Mouse (Mus musculus) midbrain, postnatal 0 days (tissue): ENCODE results near the gene Plekho2. TPM values are rescaled to one million over a fixed set of nuclear protein-coding genes. Genes with fewer than 3 reads are reported as not detected.

ENCODE experiments used
- ATAC-seq: fragments of 200-750 bp; cut with Nextera tagmentation; 2 replicates; pipeline ENCODE4 v1.8.0; 2017; ENCODE audit warnings: moderate number of reproducible peaks, mild to moderate bottlenecking, moderate TSS enrichment, moderate library complexity; ENCODE audit not compliant: low FRiP score
- DNase-seq: peaks from one replicate; pipeline ENCODE4 v3.0.0-alpha.2; 2015; ENCODE audit warnings: low spot score
- H3K27ac ChIP-seq: fragments of 300-500 bp; sonication (generic); 2 replicates; pipeline ENCODE4 v1.5.1; 2014; ENCODE audit warnings: low read depth, mild to moderate bottlenecking, low read length, mixed read lengths
- H3K27me3 ChIP-seq: fragments of 300-500 bp; sonication (generic); 2 replicates; pipeline ENCODE4 v1.6.1; 2014; ENCODE audit warnings: low read length, control low read depth, mixed read lengths; ENCODE audit not compliant: insufficient read depth
- H3K36me3 ChIP-seq: fragments of 300-500 bp; sonication (generic); 2 replicates; pipeline ENCODE4 v1.6.1; 2014; ENCODE audit warnings: low read length, control low read depth, mixed read lengths; ENCODE audit not compliant: insufficient read depth
- H3K4me1 ChIP-seq: fragments of 300-500 bp; sonication (generic); 2 replicates; pipeline ENCODE4 v1.6.1; 2014; ENCODE audit warnings: mild to moderate bottlenecking, control low read depth, antibody characterized with exemption, low read length, mixed read lengths; ENCODE audit not compliant: insufficient read depth
- H3K4me2 ChIP-seq: fragments of 300-500 bp; sonication (generic); 2 replicates; pipeline ENCODE4 v1.6.1; 2014; ENCODE audit warnings: low read depth, mild to moderate bottlenecking, low read length, mixed read lengths; ENCODE audit not compliant: poor library complexity, severe bottlenecking
- H3K4me3 ChIP-seq: fragments of 300-500 bp; sonication (generic); 2 replicates; pipeline ENCODE4 v1.5.1; 2014; ENCODE audit warnings: low read depth, mild to moderate bottlenecking, low read length, moderate library complexity
- H3K9ac ChIP-seq: fragments of 300-500 bp; sonication (generic); replicated peaks from 2 replicates; pipeline ENCODE4 v1.6.1; 2014; ENCODE audit warnings: mild to moderate bottlenecking, low read length, moderate library complexity, mixed read lengths; ENCODE audit not compliant: poor library complexity, severe bottlenecking
- H3K9me3 ChIP-seq: fragments of 300-500 bp; sonication (generic); 2 replicates; pipeline ENCODE4 v1.6.1; 2016; ENCODE audit warnings: low read length, control low read depth
- CTCF ChIP-seq: IDR thresholded peaks from 2 replicates; pipeline ENCODE4 v1.5.1; 2016; ENCODE audit warnings: antibody characterized with exemption, mild to moderate bottlenecking
- WGBS: fragments of 180-500 bp; shearing (Covaris S2); extraction: QIAGEN DNeasy Blood & Tissue Kit; methylation state at CpG from one replicate; pipeline ENCODE4 v1.1.7; 2014; 5-methylcytosine and 5-hydroxymethylcytosine counted together
- polyA plus RNA-seq: library from polyadenylated mRNA; unstranded; fragments of >200 nt; fragmentation: Nextera tagmentation; extraction: Ambion mirVana; gene quantifications from 2 replicates; pipeline ENCODE4 v1.2.1, GENCODE M21; 2015
- total RNA-seq: library from RNA; depleted of rRNA; stranded (reverse); fragments of >200 nt; gene quantifications from 2 replicates; pipeline ENCODE4 v1.2.3, GENCODE M21; 2014

Plekho2 gene
- total and polyA plus RNA-seq, 2 experiments from 2014 or later: 3.1 to 9.0 TPM

DNA sequence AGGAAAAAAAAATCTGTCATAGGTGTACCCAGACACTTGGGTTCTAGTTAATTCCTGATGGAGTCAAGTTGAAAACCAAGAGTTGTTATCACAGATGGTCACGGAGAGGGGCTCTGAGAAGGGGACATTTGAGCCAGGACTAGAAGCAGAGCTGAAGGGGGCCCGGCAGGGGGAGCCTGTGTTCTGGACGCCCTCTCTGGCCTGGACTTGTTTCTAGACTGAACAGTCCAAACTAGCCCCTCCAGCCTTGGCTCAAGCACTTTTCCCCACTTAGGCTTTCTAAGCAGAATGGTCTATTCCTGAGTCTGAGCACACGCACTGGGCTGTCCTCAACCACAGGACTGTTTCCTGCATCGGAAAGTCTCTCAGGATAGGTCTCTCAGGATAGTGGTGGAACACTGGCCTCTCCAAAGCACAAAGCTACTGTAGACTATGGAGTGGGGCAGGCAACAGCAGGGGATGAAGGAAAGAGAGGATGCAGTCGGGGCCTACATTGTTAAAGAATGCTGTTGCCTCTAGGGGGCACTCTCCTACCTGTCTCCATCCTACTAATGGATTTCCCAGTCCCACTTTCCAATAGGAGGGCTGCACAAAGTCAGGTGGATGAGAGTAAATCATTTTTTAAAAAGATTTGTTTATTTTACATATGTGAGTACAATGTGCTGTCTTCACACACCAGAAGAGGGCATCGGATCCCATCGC, 23.7 kb upstream of the Plekho2 start:
- Histone ChIP-seq H3K36me3 (no peaks in the 10 kb centered on the region), H3K4me3 (no peak overlapping the region), H3K27ac (no peak overlapping the region), H3K9ac (no peak overlapping the region), H3K4me2 (no peak overlapping the region), H3K27me3 (no peaks in the 10 kb centered on the region), H3K9me3 (no peaks in the 10 kb centered on the region), H3K4me1 (no peaks in the 10 kb centered on the region)
- no peak for DNase-seq
- peak; percentile 40 for TF ChIP-seq CTCF
- 53% methylated on average over 8 of the region's 8 CpGs for WGBS
- ATAC-seq: no peak

- no peak for TF ChIP-seq CTCF
- Histone ChIP-seq H3K27ac (no peak overlapping the region), H3K4me1 (no peaks in the 10 kb centered on the region), H3K9ac (no peak overlapping the region), H3K27me3 (no peaks in the 10 kb centered on the region), H3K9me3 (no peaks in the 10 kb centered on the region), H3K4me2 (no peak overlapping the region), H3K36me3 (no peaks in the 10 kb centered on the region), H3K4me3 (no peak overlapping the region)
- ATAC-seq (no peak), DNase-seq (no peak)
- 74% methylated on average over 2 of the region's 2 CpGs for WGBS
Observed at GRCm38 (mm10) chr9:65600951-65601350, 21.1 kb upstream of the Plekho2 start.

DNA sequence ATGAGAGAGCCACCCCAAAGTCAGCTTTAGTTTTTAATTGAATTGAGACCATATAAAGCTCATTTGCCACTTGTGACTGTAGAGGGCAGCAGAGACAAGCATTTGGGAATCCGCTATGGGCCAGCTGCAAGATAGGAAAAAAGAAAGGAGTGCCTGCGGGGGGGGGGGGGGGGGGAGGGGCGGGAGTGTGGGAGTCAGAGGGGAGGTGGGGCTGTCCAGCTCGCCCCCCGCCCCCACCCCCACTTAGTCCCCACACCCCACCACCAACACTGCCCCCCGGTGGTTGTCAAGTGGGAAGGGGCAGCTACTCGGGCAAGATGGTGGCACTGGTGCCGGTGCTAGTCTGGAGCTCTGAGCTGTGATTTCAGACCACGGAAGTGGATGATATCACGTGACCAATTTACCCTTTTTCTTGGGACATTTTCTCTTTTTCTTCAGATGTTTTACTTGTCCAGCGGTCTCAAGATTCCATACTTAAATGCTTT, 19.0 kb upstream of the Plekho2 start:
- no peak overlapping the region for H3K4me3 ChIP-seq
- 56% methylated on average over 6 of the region's 11 CpGs for WGBS
- no peak overlapping the region for H3K27ac ChIP-seq
- DNase-seq (peak; percentile 76), ATAC-seq (no peak)
- H3K9ac ChIP-seq: no peak overlapping the region
- no peaks in the 10 kb centered on the region for H3K9me3 ChIP-seq
- H3K4me1 ChIP-seq: no peaks in the 10 kb centered on the region
- H3K36me3 ChIP-seq: no peaks in the 10 kb centered on the region
- peak; percentile 73 for TF ChIP-seq CTCF
- H3K27me3 ChIP-seq: no peaks in the 10 kb centered on the region
- H3K4me2 ChIP-seq: no peak overlapping the region

- WGBS: 83% methylated on average over 9 of the region's 9 CpGs
- peaks cover 6% of the 10 kb centered on the region for H3K27me3 ChIP-seq
- H3K27ac ChIP-seq: no peak overlapping the region
- no peak overlapping the region for H3K4me2 ChIP-seq
- H3K36me3 ChIP-seq: no peaks in the 10 kb centered on the region
- no peak for ATAC-seq
- H3K4me3 ChIP-seq: no peak overlapping the region
- DNase-seq: no peak
- H3K9me3 ChIP-seq: no peaks in the 10 kb centered on the region
- H3K4me1 ChIP-seq: no peaks in the 10 kb centered on the region
- no peak overlapping the region for H3K9ac ChIP-seq
- no peak for TF ChIP-seq CTCF
Observed at GRCm38 (mm10) chr9:65593596-65593995, 13.8 kb upstream of the Plekho2 start.

DNA sequence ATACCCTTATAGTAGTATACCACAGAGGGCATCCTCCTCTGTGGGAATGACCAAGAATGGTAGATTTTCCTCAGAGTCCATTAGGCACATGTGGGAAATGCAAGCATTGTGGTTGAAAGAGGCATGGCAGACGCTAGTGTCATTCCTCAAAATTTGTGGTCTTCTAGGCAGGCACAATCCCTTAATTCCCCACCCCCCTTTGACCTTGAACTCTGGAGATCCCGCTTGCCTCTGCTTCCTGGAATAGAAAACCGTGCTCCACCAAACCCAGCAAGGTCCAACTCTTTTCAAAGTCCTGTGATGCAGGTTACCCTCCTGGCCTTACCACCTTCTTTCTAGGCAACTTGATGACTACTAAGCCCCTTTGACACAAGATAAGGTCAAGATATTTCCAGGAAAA, 12.9 kb upstream of the Plekho2 start:
- Histone ChIP-seq H3K4me1 (no peaks in the 10 kb centered on the region; the same call in 1 of the 2 replicates), H3K36me3 (no peaks in the 10 kb centered on the region), H3K4me2 (no peak overlapping the region), H3K27me3 (peaks cover 6% of the 10 kb centered on the region), H3K27ac (no peak overlapping the region), H3K9me3 (no peaks in the 10 kb centered on the region), H3K4me3 (no peak overlapping the region), H3K9ac (no peak overlapping the region)
- DNase-seq (no peak), ATAC-seq (no peak)
- no peak for TF ChIP-seq CTCF
- 93% methylated on average over 3 of the region's 3 CpGs for WGBS

GRCm38 (mm10) chr9:65589091-65589490, 9.3 kb upstream of the Plekho2 start:
- H3K36me3 ChIP-seq: no peaks in the 10 kb centered on the region
- H3K27me3 ChIP-seq: peaks cover 10% of the 10 kb centered on the region
- H3K4me1 ChIP-seq: no peaks in the 10 kb centered on the region; the same call in 1 of the 2 replicates
- H3K4me3 ChIP-seq: no peak overlapping the region
- H3K9ac ChIP-seq: no peak overlapping the region
- peak overlapping the region; percentile 100; the same call in 1 of the 2 replicates for H3K4me2 ChIP-seq
- no peak for DNase-seq
- WGBS: 87% methylated on average over 3 of the region's 3 CpGs
- no peak overlapping the region for H3K27ac ChIP-seq
- no peak for ATAC-seq
- TF ChIP-seq CTCF: no peak
- H3K9me3 ChIP-seq: no peaks in the 10 kb centered on the region
